Mouse (Mus musculus): ENCODE measurements around the gene Mcm5. TPM values are rescaled to one million over a fixed set of nuclear protein-coding genes. Genes with fewer than 3 reads are reported as not detected.

The Mcm5 gene
- polyA plus RNA-seq (2014; fragmentation: Nextera tagmentation; extraction: Ambion mirVana): 24.7 and 34.6 TPM in 2 replicates

GRCm38 (mm10) chr8:75109236-75109967, at the start of gene Mcm5:
TSS of gene Mcm5 (plus strand) at chr8:75109569.
- peak; percentile 100 for DNase-seq
- peak within 1 kb of the TSS; percentile 55 for H3K9ac ChIP-seq (replicated peaks; ENCODE audit: low read length)
- no peaks in the 10 kb centered on the region for H3K27me3 ChIP-seq (ENCODE audit: control insufficient read depth, insufficient read depth, low read length)
- peaks cover 18% of the 10 kb centered on the region for H3K36me3 ChIP-seq (ENCODE audit: control insufficient read depth, insufficient read depth, low read length)
- H3K4me3 ChIP-seq (replicated peaks; ENCODE audit: low read depth, low read length): peak within 1 kb of the TSS; percentile 69
- no peaks in the 10 kb centered on the region for H3K9me3 ChIP-seq (ENCODE audit: control insufficient read depth, low read length)
- H3K4me2 ChIP-seq (ENCODE audit: low read length): peak within 1 kb of the TSS; percentile 88
- WGBS: under 1% methylated on average over 59 of the region's 59 CpGs
- H3K4me1 ChIP-seq (ENCODE audit: control insufficient read depth, insufficient read depth, low read length): peaks cover 9% of the 10 kb centered on the region
- H3K27ac ChIP-seq (replicated peaks; ENCODE audit: low read depth, low read length): peak within 1 kb of the TSS; percentile 83
- ATAC-seq (ENCODE audit: low FRiP score, low TSS enrichment): peak; percentile 99

GRCm38 (mm10) chr8:75060022-75060421, 49.3 kb upstream of the Mcm5 start:
- H3K9ac ChIP-seq (replicated peaks; ENCODE audit: low read length): no peak overlapping the region
- H3K9me3 ChIP-seq (ENCODE audit: control insufficient read depth, low read length): no peaks in the 10 kb centered on the region
- DNase-seq: no peak
- H3K36me3 ChIP-seq (ENCODE audit: control insufficient read depth, insufficient read depth, low read length): peaks cover 2% of the 10 kb centered on the region; the same call in 1 of the 2 replicates
- no peaks in the 10 kb centered on the region for H3K27me3 ChIP-seq (ENCODE audit: control insufficient read depth, insufficient read depth, low read length)
- WGBS: 84% methylated on average over 6 of the region's 6 CpGs
- no peak for ATAC-seq (ENCODE audit: low FRiP score, low TSS enrichment)
- H3K4me3 ChIP-seq (replicated peaks; ENCODE audit: low read depth, low read length): no peak overlapping the region
- H3K4me1 ChIP-seq (ENCODE audit: control insufficient read depth, insufficient read depth, low read length): no peaks in the 10 kb centered on the region
- no peak overlapping the region for H3K27ac ChIP-seq (replicated peaks; ENCODE audit: low read depth, low read length)
- H3K4me2 ChIP-seq (ENCODE audit: low read length): no peak overlapping the region

- WGBS: 93% methylated on average over 2 of the region's 2 CpGs
- Histone ChIP-seq H3K27me3 (ENCODE audit: control insufficient read depth, insufficient read depth, low read length) (no peaks in the 10 kb centered on the region), H3K9me3 (ENCODE audit: control insufficient read depth, low read length) (no peaks in the 10 kb centered on the region), H3K4me1 (ENCODE audit: control insufficient read depth, insufficient read depth, low read length) (no peaks in the 10 kb centered on the region), H3K9ac (replicated peaks; ENCODE audit: low read length) (no peak overlapping the region), H3K4me3 (replicated peaks; ENCODE audit: low read depth, low read length) (no peak overlapping the region), H3K36me3 (ENCODE audit: control insufficient read depth, insufficient read depth, low read length) (peaks cover 5% of the 10 kb centered on the region; the same call in 1 of the 2 replicates), H3K27ac (replicated peaks; ENCODE audit: low read depth, low read length) (no peak overlapping the region), H3K4me2 (ENCODE audit: low read length) (no peak overlapping the region)
- ATAC-seq (ENCODE audit: low FRiP score, low TSS enrichment): no peak
- no peak for DNase-seq
These were observed 48.6 kb upstream of the Mcm5 start for GRCm38 (mm10) chr8:75060815-75061214.

GRCm38 (mm10) chr8:75063290-75063689, 46.1 kb upstream of the Mcm5 start:
- ATAC-seq (ENCODE audit: low FRiP score, low TSS enrichment) (no peak), DNase-seq (no peak)
- Histone ChIP-seq H3K4me3 (replicated peaks; ENCODE audit: low read depth, low read length) (no peak overlapping the region), H3K4me1 (ENCODE audit: control insufficient read depth, insufficient read depth, low read length) (no peaks in the 10 kb centered on the region), H3K36me3 (ENCODE audit: control insufficient read depth, insufficient read depth, low read length) (peaks cover 5% of the 10 kb centered on the region; the same call in 1 of the 2 replicates), H3K9ac (replicated peaks; ENCODE audit: low read length) (no peak overlapping the region), H3K9me3 (ENCODE audit: control insufficient read depth, low read length) (no peaks in the 10 kb centered on the region), H3K27me3 (ENCODE audit: control insufficient read depth, insufficient read depth, low read length) (no peaks in the 10 kb centered on the region), H3K27ac (replicated peaks; ENCODE audit: low read depth, low read length) (no peak overlapping the region), H3K4me2 (ENCODE audit: low read length) (no peak overlapping the region)
- 86% methylated on average over 3 of the region's 3 CpGs for WGBS

- H3K9ac ChIP-seq (replicated peaks; ENCODE audit: low read length): no peak overlapping the region
- ATAC-seq (ENCODE audit: low FRiP score, low TSS enrichment) (no peak), DNase-seq (no peak)
- no peaks in the 10 kb centered on the region for H3K4me1 ChIP-seq (ENCODE audit: control insufficient read depth, insufficient read depth, low read length)
- 89% methylated on average over 3 of the region's 3 CpGs for WGBS
- H3K36me3 ChIP-seq (ENCODE audit: control insufficient read depth, insufficient read depth, low read length): 0 out of 2 replicates have a peak, but pooled peaks cover 5% of the 10 kb centered on the region
- H3K4me2 ChIP-seq (ENCODE audit: low read length): no peak overlapping the region
- H3K9me3 ChIP-seq (ENCODE audit: control insufficient read depth, low read length): no peaks in the 10 kb centered on the region
- no peak overlapping the region for H3K4me3 ChIP-seq (replicated peaks; ENCODE audit: low read depth, low read length)
- H3K27ac ChIP-seq (replicated peaks; ENCODE audit: low read depth, low read length): no peak overlapping the region
- no peaks in the 10 kb centered on the region for H3K27me3 ChIP-seq (ENCODE audit: control insufficient read depth, insufficient read depth, low read length)
These were observed 44.6 kb upstream of the Mcm5 start for GRCm38 (mm10) chr8:75064790-75065189.

- H3K4me1 ChIP-seq (ENCODE audit: control insufficient read depth, insufficient read depth, low read length): no peaks in the 10 kb centered on the region
- no peak overlapping the region for H3K4me2 ChIP-seq (ENCODE audit: low read length)
- no peaks in the 10 kb centered on the region for H3K27me3 ChIP-seq (ENCODE audit: control insufficient read depth, insufficient read depth, low read length)
- ATAC-seq (ENCODE audit: low FRiP score, low TSS enrichment) (no peak), DNase-seq (no peak)
- H3K9ac ChIP-seq (replicated peaks; ENCODE audit: low read length): no peak overlapping the region
- 79% methylated on average over 6 of the region's 6 CpGs for WGBS
- H3K36me3 ChIP-seq (ENCODE audit: control insufficient read depth, insufficient read depth, low read length): 0 out of 2 replicates have a peak, but pooled peaks cover 3% of the 10 kb centered on the region
- H3K4me3 ChIP-seq (replicated peaks; ENCODE audit: low read depth, low read length): no peak overlapping the region
- H3K27ac ChIP-seq (replicated peaks; ENCODE audit: low read depth, low read length): no peak overlapping the region
- H3K9me3 ChIP-seq (ENCODE audit: control insufficient read depth, low read length): no peaks in the 10 kb centered on the region
These were observed 42.1 kb upstream of the Mcm5 start for GRCm38 (mm10) chr8:75067287-75067686.

- 0 out of 2 replicates have a peak, but pooled peaks cover 3% of the 10 kb centered on the region for H3K36me3 ChIP-seq (ENCODE audit: control insufficient read depth, insufficient read depth, low read length)
These were observed 39.1 kb upstream of the Mcm5 start for GRCm38 (mm10) chr8:75070297-75070696.

GRCm38 (mm10) chr8:75071627-75072346, 37.6 kb upstream of the Mcm5 start:
- H3K4me1 ChIP-seq (ENCODE audit: control insufficient read depth, insufficient read depth, low read length): no peaks in the 10 kb centered on the region
- H3K27ac ChIP-seq (replicated peaks; ENCODE audit: low read depth, low read length): no peak overlapping the region
- H3K36me3 ChIP-seq (ENCODE audit: control insufficient read depth, insufficient read depth, low read length): no peaks in the 10 kb centered on the region
- H3K9ac ChIP-seq (replicated peaks; ENCODE audit: low read length): no peak overlapping the region
- no peak overlapping the region for H3K4me2 ChIP-seq (ENCODE audit: low read length)
- DNase-seq (peak; percentile 92), ATAC-seq (ENCODE audit: low FRiP score, low TSS enrichment) (peak; percentile 70)
- no peaks in the 10 kb centered on the region for H3K9me3 ChIP-seq (ENCODE audit: control insufficient read depth, low read length)
- 27% methylated on average over 4 of the region's 4 CpGs for WGBS
- no peaks in the 10 kb centered on the region for H3K27me3 ChIP-seq (ENCODE audit: control insufficient read depth, insufficient read depth, low read length)
- no peak overlapping the region for H3K4me3 ChIP-seq (replicated peaks; ENCODE audit: low read depth, low read length)

More at GRCm38 (mm10) chr8:75070297-75070696, 39.1 kb upstream of the Mcm5 start:
- Histone ChIP-seq H3K27ac (replicated peaks; ENCODE audit: low read depth, low read length) (no peak overlapping the region), H3K27me3 (ENCODE audit: control insufficient read depth, insufficient read depth, low read length) (no peaks in the 10 kb centered on the region), H3K4me3 (replicated peaks; ENCODE audit: low read depth, low read length) (no peak overlapping the region), H3K9ac (replicated peaks; ENCODE audit: low read length) (no peak overlapping the region), H3K9me3 (ENCODE audit: control insufficient read depth, low read length) (no peaks in the 10 kb centered on the region), H3K4me1 (ENCODE audit: control insufficient read depth, insufficient read depth, low read length) (no peaks in the 10 kb centered on the region), H3K4me2 (ENCODE audit: low read length) (no peak overlapping the region)
- ATAC-seq (ENCODE audit: low FRiP score, low TSS enrichment) (no peak), DNase-seq (no peak)
- 84% methylated on average over 1 of the region's 1 CpGs for WGBS

Measured in midbrain, embryonic 14.5 days (tissue).